In the genomic region with DNA sequence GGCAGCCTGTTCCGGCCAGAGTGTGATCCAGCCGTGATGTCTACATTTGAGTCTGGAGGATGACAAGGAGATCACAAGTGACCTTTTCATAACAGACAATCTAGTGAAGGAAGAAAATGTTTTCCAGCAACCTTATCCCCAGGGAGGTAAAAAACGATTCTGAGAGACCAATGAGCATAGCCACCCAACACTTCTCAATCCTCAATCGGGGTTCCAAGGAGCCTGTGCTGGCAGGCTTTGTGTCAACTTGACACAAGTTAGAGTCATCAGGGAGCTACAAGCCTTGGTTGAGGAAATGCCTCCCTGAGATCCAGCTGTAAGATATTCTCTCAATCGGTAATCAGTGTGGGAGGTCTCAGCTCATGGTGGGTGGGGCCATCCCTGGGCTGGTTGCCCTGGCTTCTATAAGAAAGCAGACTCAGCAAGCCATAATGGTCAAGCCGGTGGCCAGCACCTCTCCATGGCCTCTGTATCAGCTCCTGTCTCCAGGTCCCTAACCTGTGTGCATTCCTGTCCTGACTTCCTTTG, we compare ENCODE assay signal across 8 mouse cellular contexts. TPM values are rescaled to one million over a fixed set of nuclear protein-coding genes. Genes with fewer than 3 reads are reported as not detected.
DNase-seq lines count a peak whose midpoint lies in the region; ATAC-seq lines count a peak whose summit lies in the region.

TSS of gene Rph3al (minus strand) at position 51 of the 528 bp plus-strand sequence.

- peaks cover 7% of the 10 kb centered on the region; the same call in 1 of the 2 replicates for H3K9me3 ChIP-seq in hindbrain, embryonic 10.5 days
- H3K9me3 ChIP-seq in hindbrain, embryonic 11.5 days (ENCODE audit: control insufficient read depth, low read length): no peaks in the 10 kb centered on the region
- no peaks in the 10 kb centered on the region for H3K9me3 ChIP-seq in midbrain, embryonic 14.5 days (ENCODE audit: control insufficient read depth, low read length)

- WGBS in hindbrain, embryonic 10.5 days: 67% methylated on average over 6 of the region's 6 CpGs
- WGBS in hindbrain, embryonic 11.5 days: 67% methylated on average over 6 of the region's 6 CpGs
- 71% methylated on average over 6 of the region's 6 CpGs for WGBS in midbrain, embryonic 14.5 days

- no peak within 1 kb of the TSS for H3K4me2 ChIP-seq in hindbrain, embryonic 11.5 days (replicated peaks; ENCODE audit: low read depth, low read length)
- H3K4me2 ChIP-seq in midbrain, embryonic 14.5 days (ENCODE audit: low read length): no peak within 1 kb of the TSS

- no peak for ATAC-seq in hindbrain, embryonic 11.5 days (ENCODE audit: low FRiP score)
- ATAC-seq in midbrain, embryonic 14.5 days (ENCODE audit: low FRiP score, low TSS enrichment): no peak

- no peaks in the 10 kb centered on the region for H3K27me3 ChIP-seq in hindbrain, embryonic 10.5 days (ENCODE audit: insufficient read depth, poor library complexity, severe bottlenecking)
- no peaks in the 10 kb centered on the region for H3K27me3 ChIP-seq in hindbrain, embryonic 11.5 days (ENCODE audit: control insufficient read depth, insufficient read depth, low read length)
- no peaks in the 10 kb centered on the region for H3K27me3 ChIP-seq in midbrain, embryonic 14.5 days (ENCODE audit: control insufficient read depth, insufficient read depth, low read length)

- intact Hi-C loops in left cerebral cortex, postnatal 4 days (cut with DNase I): no loop called here

- no peaks in the 10 kb centered on the region for H3K36me3 ChIP-seq in hindbrain, embryonic 10.5 days
- H3K36me3 ChIP-seq in hindbrain, embryonic 11.5 days (ENCODE audit: control insufficient read depth, insufficient read depth, low read length): no peaks in the 10 kb centered on the region
- H3K36me3 ChIP-seq in midbrain, embryonic 14.5 days (ENCODE audit: control insufficient read depth, insufficient read depth, low read length): no peaks in the 10 kb centered on the region

- H3K4me3 ChIP-seq in hindbrain, embryonic 10.5 days: no peak within 1 kb of the TSS
- no peak within 1 kb of the TSS for H3K4me3 ChIP-seq in hindbrain, embryonic 11.5 days (ENCODE audit: low read depth, low read length)
- no peak within 1 kb of the TSS for H3K4me3 ChIP-seq in midbrain, embryonic 14.5 days (replicated peaks; ENCODE audit: low read depth, low read length)

- H3K4me1 ChIP-seq in hindbrain, embryonic 10.5 days (replicated peaks): peaks cover 47% of the 10 kb centered on the region
- H3K4me1 ChIP-seq in hindbrain, embryonic 11.5 days (replicated peaks; ENCODE audit: control insufficient read depth, insufficient read depth, low read length): peaks cover 7% of the 10 kb centered on the region; the same call in 1 of the 2 replicates
- peaks cover 8% of the 10 kb centered on the region; the same call in 1 of the 2 replicates for H3K4me1 ChIP-seq in midbrain, embryonic 14.5 days (ENCODE audit: control insufficient read depth, insufficient read depth, low read length)

- H3K27ac ChIP-seq in hindbrain, embryonic 10.5 days: peak within 1 kb of the TSS; percentile 73
- no peak within 1 kb of the TSS for H3K27ac ChIP-seq in hindbrain, embryonic 11.5 days (ENCODE audit: low read depth, low read length)
- peak within 1 kb of the TSS; percentile 41 for H3K27ac ChIP-seq in midbrain, embryonic 14.5 days (replicated peaks; ENCODE audit: low read depth, low read length)

- no peak within 1 kb of the TSS for H3K9ac ChIP-seq in hindbrain, embryonic 11.5 days (ENCODE audit: low read depth, low read length)
- no peak within 1 kb of the TSS for H3K9ac ChIP-seq in midbrain, embryonic 14.5 days (replicated peaks; ENCODE audit: low read length)

- no peak for DNase-seq in hindbrain, embryonic 10.5 days (ENCODE audit: low spot score)
- no peak for DNase-seq in hindbrain, embryonic 11.5 days (ENCODE audit: low spot score)
- peak; percentile 72 for DNase-seq in heart, adult 8-10 months (ENCODE audit: low spot score)
- peak; percentile 56 for DNase-seq in kidney, adult 9 months
- no peak for DNase-seq in midbrain, embryonic 14.5 days
- DNase-seq in left cerebral cortex, postnatal 4 days: no peak
- DNase-seq in thymus, postnatal 10 days (ENCODE audit: low spot score in 2 of 2): no peak
- no peak for DNase-seq in right cerebral cortex, postnatal 4 days

RNA-seq across cellular contexts. Expression of gene Rph3al, which starts in this region (rescaled TPM):
- polyA plus RNA-seq in hindbrain, embryonic 10.5 days (2016; fragmentation: Nextera tagmentation; extraction: Ambion mirVana): 2.1 and 2.4 TPM in 2 replicates
- 1.5 and 2.2 TPM in 2 replicates for polyA plus RNA-seq in hindbrain, embryonic 11.5 days (2014; fragmentation: Nextera tagmentation; extraction: Ambion mirVana)
- 10 to 100 TPM in 1 of 4 experiments, 1 to 10 TPM in 3; 6.8 to 13.9 (median 7.5) TPM for total RNA-seq in heart, adult 8-10 months (2022)
- polyA plus RNA-seq in midbrain, embryonic 14.5 days (2014; fragmentation: Nextera tagmentation; extraction: Ambion mirVana): 1.6 and 2.3 TPM in 2 replicates
- 1 to 10 TPM; 2.9 to 4.3 TPM for total RNA-seq in left cerebral cortex, postnatal 4 days (2021)

Comparison
In these comparisons a context has a peak if more than half of its experiments do, and no peak if none do; other contexts are left out.
1. DNase-seq: peak in heart, adult 8-10 months (single experiment) and kidney, adult 9 months (single experiment); none in hindbrain, embryonic 10.5 days (single experiment), hindbrain, embryonic 11.5 days (single experiment), midbrain, embryonic 14.5 days (single experiment), left cerebral cortex, postnatal 4 days (single experiment), thymus, postnatal 10 days (0 of 2) and right cerebral cortex, postnatal 4 days (single experiment).